ENCODE assay signal across 30 mouse cellular contexts in genomic region chr1:138567946-138568345, GRCm38 (mm10). TPM values are rescaled to one million over a fixed set of nuclear protein-coding genes. Genes with fewer than 3 reads are reported as not detected.
A peak's percentile ranks its signal among the peaks of the same experiment; 100 is the strongest.
DNase-seq lines count a peak whose midpoint lies in the region; ATAC-seq and TF ChIP-seq lines count a peak whose summit lies in the region.
"Had no signal": no experiment of that assay in that cellular context is flagged by ENCODE, and none has a peak within 500 bp of the region (broad histone marks: within the 10 kb centered on the region; RNA-seq: fewer than 3 reads in every experiment).

No protein-coding gene starts in this region.

- no peaks in the 10 kb centered on the region for H3K9me3 ChIP-seq in forebrain, postnatal 0 days (ENCODE audit: low read length)
- no peaks in the 10 kb centered on the region for H3K9me3 ChIP-seq in forebrain, embryonic 10.5 days
- H3K9me3 ChIP-seq in heart, embryonic 11.5 days (replicated peaks; ENCODE audit: control insufficient read depth, low read length) = no peaks in the 10 kb centered on the region
- H3K9me3 ChIP-seq in intestine, postnatal 0 days (ENCODE audit: control insufficient read depth) = no peaks in the 10 kb centered on the region
- H3K9me3 ChIP-seq: embryonic facial prominence, embryonic 10.5 days; embryonic facial prominence, embryonic 15.5 days; hindbrain, embryonic 15.5 days; limb, embryonic 13.5 days; liver, embryonic 12.5 days; megakaryocyte, embryonic 14.5 days; midbrain, embryonic 12.5 days; neural tube, embryonic 12.5 days had no signal

- ATAC-seq in forebrain, postnatal 0 days = no peak
- no peak for ATAC-seq in heart, embryonic 11.5 days (replicated peaks; ENCODE audit: insufficient number of reproducible peaks, low FRiP score, low TSS enrichment)
- no peak for ATAC-seq in intestine, postnatal 0 days
- ATAC-seq: activated CD4-positive, CD25-positive, alpha-beta regulatory T cell, adult 4 months; liver, embryonic 12.5 days; lung, postnatal 0 days had no signal

- TF ChIP-seq POLR2A in heart, adult 2 months (IDR thresholded peaks at IDR 0.05; ENCODE audit: insufficient read depth, low read depth, low read length) = no peak
- no peak for TF ChIP-seq POLR2A in kidney, adult 2 months (IDR thresholded peaks at IDR 0.05; ENCODE audit: low read depth, low read length)
- no peak for TF ChIP-seq POLR2A in brain, embryonic 14.5 days (IDR thresholded peaks at IDR 0.05; ENCODE audit: borderline replicate concordance, extremely low read depth, insufficient read depth, insufficient read length, poor library complexity, severe bottlenecking)

- TF ChIP-seq EP300 in heart, adult 2 months (IDR thresholded peaks at IDR 0.05; ENCODE audit: insufficient read depth, low read depth, low read length) = no peak

- H3K27me3 ChIP-seq in forebrain, postnatal 0 days (ENCODE audit: insufficient read depth, low read length) = no peaks in the 10 kb centered on the region
- H3K27me3 ChIP-seq in forebrain, embryonic 10.5 days (ENCODE audit: poor library complexity, severe bottlenecking) = no peaks in the 10 kb centered on the region
- no peaks in the 10 kb centered on the region for H3K27me3 ChIP-seq in heart, adult 2 months (ENCODE audit: control insufficient read depth, insufficient read depth, low read length)
- no peaks in the 10 kb centered on the region for H3K27me3 ChIP-seq in heart, embryonic 11.5 days (ENCODE audit: control insufficient read depth, insufficient read depth, low read length)
- no peaks in the 10 kb centered on the region for H3K27me3 ChIP-seq in kidney, adult 2 months (replicated peaks; ENCODE audit: control insufficient read depth, insufficient read depth, low read length)
- H3K27me3 ChIP-seq in intestine, postnatal 0 days (replicated peaks; ENCODE audit: control insufficient read depth, insufficient read depth, low read length) = peaks cover 35% of the 10 kb centered on the region
- H3K27me3 ChIP-seq: embryonic facial prominence, embryonic 15.5 days; hindbrain, embryonic 15.5 days; limb, embryonic 13.5 days; liver, embryonic 12.5 days; megakaryocyte, embryonic 14.5 days; midbrain, embryonic 12.5 days; neural tube, embryonic 12.5 days had no signal

- 69% methylated on average over 9 of the region's 9 CpGs for WGBS in forebrain, postnatal 0 days
- WGBS in forebrain, embryonic 10.5 days = 93% methylated on average over 9 of the region's 9 CpGs
- WGBS in heart, adult 2 months = 46% methylated on average over 9 of the region's 9 CpGs
- 87% methylated on average over 9 of the region's 9 CpGs for WGBS in heart, embryonic 11.5 days (ENCODE audit: insufficient replicate concordance)
- WGBS in kidney, adult 2 months = 68% methylated on average over 9 of the region's 9 CpGs
- WGBS in intestine, postnatal 0 days = 88% methylated on average over 9 of the region's 9 CpGs

- intact Hi-C loops in heart, adult 2 months (cut with DNase I) = no loop called here

- H3K9ac ChIP-seq in forebrain, postnatal 0 days = no peak overlapping the region
- no peak overlapping the region for H3K9ac ChIP-seq in heart, adult 2 months (ENCODE audit: low read depth, low read length)
- no peak overlapping the region for H3K9ac ChIP-seq in heart, embryonic 11.5 days (ENCODE audit: low read depth, low read length)
- H3K9ac ChIP-seq in intestine, postnatal 0 days (ENCODE audit: low read depth, low read length) = no peak overlapping the region
- H3K9ac ChIP-seq: embryonic facial prominence, embryonic 15.5 days; hindbrain, embryonic 15.5 days; limb, embryonic 13.5 days; liver, embryonic 12.5 days; midbrain, embryonic 12.5 days; neural tube, embryonic 12.5 days had no signal

- peak; percentile 15 for DNase-seq in forebrain, postnatal 0 days
- DNase-seq in forebrain, embryonic 10.5 days (ENCODE audit: extremely low spot score, low spot score) = no peak
- peak; percentile 48 to 50 for DNase-seq in heart, adult 2 months
- peak; percentile 46 for DNase-seq in kidney, adult 2 months
- DNase-seq in kidney, postnatal 4 days = no peak
- DNase-seq in brain, embryonic 14.5 days (ENCODE audit: low read depth) = peak; percentile 35
- DNase-seq: adrenal gland, adult 2 months; B cell, adult 2 months; cerebellum, adult 11 months; cerebellum, adult 9-11 months; gastrocnemius, postnatal 25 days; kidney, postnatal 10 days; lung, adult 18-20 months; lung, postnatal 4 days; right cerebral cortex, adult 18-20 months; spleen, adult 18-20 months; thymus, postnatal 14 days had no signal

- no peak for TF ChIP-seq CTCF in forebrain, postnatal 0 days (IDR thresholded peaks at IDR 0.05; ENCODE audit: low read depth)
- no peak for TF ChIP-seq CTCF in heart, adult 2 months (IDR thresholded peaks at IDR 0.05)
- no peak for TF ChIP-seq CTCF in kidney, adult 2 months (conservative IDR thresholded peaks at IDR 0.05; ENCODE audit: insufficient read depth, insufficient read length, low read depth, low read length)
- TF ChIP-seq CTCF in brain, embryonic 14.5 days (IDR thresholded peaks at IDR 0.05; ENCODE audit: borderline replicate concordance, extremely low read depth, insufficient read depth, insufficient read length) = no peak
- no peak for TF ChIP-seq CTCF in intestine, postnatal 0 days (IDR thresholded peaks at IDR 0.05; ENCODE audit: low read depth)

- H3K27ac ChIP-seq in forebrain, postnatal 0 days (ENCODE audit: low read depth, low read length) = no peak overlapping the region
- no peak overlapping the region for H3K27ac ChIP-seq in forebrain, embryonic 10.5 days
- H3K27ac ChIP-seq in heart, adult 2 months = peak overlapping the region; percentile 42; the same call in 1 of the 2 replicates
- no peak overlapping the region for H3K27ac ChIP-seq in heart, embryonic 11.5 days (ENCODE audit: low read depth, low read length)
- no peak overlapping the region for H3K27ac ChIP-seq in kidney, adult 2 months (ENCODE audit: insufficient read depth, low read depth, low read length)
- no peak overlapping the region for H3K27ac ChIP-seq in intestine, postnatal 0 days (ENCODE audit: low read depth, low read length)
- H3K27ac ChIP-seq: embryonic facial prominence, embryonic 10.5 days; embryonic facial prominence, embryonic 15.5 days; hindbrain, embryonic 15.5 days; limb, embryonic 13.5 days; liver, embryonic 12.5 days; midbrain, embryonic 12.5 days; neural tube, embryonic 12.5 days had no signal

- peaks cover 5% of the 10 kb centered on the region for H3K79me2 ChIP-seq in heart, adult 2 months (replicated peaks; ENCODE audit: control insufficient read depth, insufficient read depth, low read length)

- H3K4me1 ChIP-seq in forebrain, postnatal 0 days (ENCODE audit: insufficient read depth) = 0 out of 2 replicates have a peak, but pooled peaks cover 11% of the 10 kb centered on the region
- peaks cover 13% of the 10 kb centered on the region for H3K4me1 ChIP-seq in forebrain, embryonic 10.5 days
- H3K4me1 ChIP-seq in heart, adult 2 months (ENCODE audit: control insufficient read depth, insufficient read depth, low read length) = peaks cover 17% of the 10 kb centered on the region
- H3K4me1 ChIP-seq in heart, embryonic 11.5 days (ENCODE audit: control insufficient read depth, insufficient read depth, low read length) = peaks cover 21% of the 10 kb centered on the region
- peaks cover 24% of the 10 kb centered on the region for H3K4me1 ChIP-seq in kidney, adult 2 months (ENCODE audit: control insufficient read depth, insufficient read depth, low read length)
- H3K4me1 ChIP-seq in intestine, postnatal 0 days (replicated peaks; ENCODE audit: control insufficient read depth, insufficient read depth, low read length) = no peaks in the 10 kb centered on the region
- H3K4me1 ChIP-seq: embryonic facial prominence, embryonic 15.5 days; limb, embryonic 13.5 days had no signal

- H3K36me3 ChIP-seq in forebrain, postnatal 0 days (ENCODE audit: insufficient read depth) = no peaks in the 10 kb centered on the region
- H3K36me3 ChIP-seq in forebrain, embryonic 10.5 days (replicated peaks) = no peaks in the 10 kb centered on the region
- H3K36me3 ChIP-seq in heart, adult 2 months (ENCODE audit: control insufficient read depth, insufficient read depth, low read length) = peaks cover 19% of the 10 kb centered on the region
- no peaks in the 10 kb centered on the region for H3K36me3 ChIP-seq in heart, embryonic 11.5 days (ENCODE audit: control insufficient read depth, insufficient read depth, low read length)
- no peaks in the 10 kb centered on the region for H3K36me3 ChIP-seq in kidney, adult 2 months (ENCODE audit: control insufficient read depth, insufficient read depth, low read length)
- no peaks in the 10 kb centered on the region for H3K36me3 ChIP-seq in intestine, postnatal 0 days (ENCODE audit: control insufficient read depth, insufficient read depth)
- H3K36me3 ChIP-seq: embryonic facial prominence, embryonic 10.5 days; embryonic facial prominence, embryonic 15.5 days; hindbrain, embryonic 15.5 days; limb, embryonic 13.5 days; liver, embryonic 12.5 days; midbrain, embryonic 12.5 days; neural tube, embryonic 12.5 days had no signal

- no peak overlapping the region for H3K4me3 ChIP-seq in forebrain, postnatal 0 days (ENCODE audit: low read depth, low read length)
- no peak overlapping the region for H3K4me3 ChIP-seq in forebrain, embryonic 10.5 days
- no peak overlapping the region for H3K4me3 ChIP-seq in heart, adult 2 months
- H3K4me3 ChIP-seq in heart, embryonic 11.5 days (ENCODE audit: low read depth, low read length) = no peak overlapping the region
- H3K4me3 ChIP-seq in kidney, adult 2 months (ENCODE audit: insufficient read depth, low read depth, low read length) = no peak overlapping the region
- no peak overlapping the region for H3K4me3 ChIP-seq in intestine, postnatal 0 days (ENCODE audit: low read depth, low read length)
- H3K4me3 ChIP-seq: embryonic facial prominence, embryonic 10.5 days; embryonic facial prominence, embryonic 15.5 days; hindbrain, embryonic 15.5 days; limb, embryonic 13.5 days; liver, embryonic 12.5 days; megakaryocyte, embryonic 14.5 days; midbrain, embryonic 12.5 days; myocyte; neural tube, embryonic 12.5 days had no signal

- no peak overlapping the region for H3K4me2 ChIP-seq in forebrain, postnatal 0 days (ENCODE audit: low read depth)
- H3K4me2 ChIP-seq in heart, embryonic 11.5 days = no peak overlapping the region
- no peak overlapping the region for H3K4me2 ChIP-seq in intestine, postnatal 0 days (replicated peaks; ENCODE audit: low read depth)
- H3K4me2 ChIP-seq: embryonic facial prominence, embryonic 15.5 days; hindbrain, embryonic 15.5 days; limb, embryonic 13.5 days; liver, embryonic 12.5 days; midbrain, embryonic 12.5 days; neural tube, embryonic 12.5 days had no signal

RNA-seq across cellular contexts. Expression of gene Nek7, which starts 52.0 kb away (rescaled TPM):
- total RNA-seq in forebrain, postnatal 0 days (2014; rRNA removed) = 10.9 and 15.4 TPM in 2 replicates
- 9.9 and 15.3 TPM in 2 replicates for polyA plus RNA-seq in forebrain, postnatal 0 days (2015; fragmentation: Nextera tagmentation; extraction: Ambion mirVana)
- 20.6 and 22.0 TPM in 2 replicates for polyA plus RNA-seq in forebrain, embryonic 10.5 days (2016; fragmentation: Nextera tagmentation; extraction: Ambion mirVana)
- total RNA-seq in heart, adult 2 months (2021) = 10 to 100 TPM; 69.9 to 79.7 TPM
- polyA plus RNA-seq in heart, adult 2 months (2012; rRNA removed) = 17.3 and 40.0 TPM in 2 replicates
- 47.1 TPM in 2 replicates for polyA plus RNA-seq in heart, embryonic 11.5 days (2014; fragmentation: Nextera tagmentation; extraction: Ambion mirVana)
- 14.6 and 17.1 TPM in 2 replicates for polyA plus RNA-seq in kidney, adult 2 months (2012; rRNA removed)
- 7.2 and 8.5 TPM in 2 replicates for polyA plus RNA-seq in brain, embryonic 14.5 days (2012; rRNA removed)
- polyA plus RNA-seq in intestine, postnatal 0 days (2015; fragmentation: Nextera tagmentation; extraction: Ambion mirVana) = 16.6 and 16.7 TPM in 2 replicates

Comparison
In these comparisons a context has a peak if more than half of its experiments do, and no peak if none do; other contexts are left out.
1. DNase-seq: peak in forebrain, postnatal 0 days (single experiment), heart, adult 2 months (2 of 2), kidney, adult 2 months (single experiment) and brain, embryonic 14.5 days (single experiment); none in forebrain, embryonic 10.5 days (single experiment) and kidney, postnatal 4 days (0 of 2).